Mouse (Mus musculus) thymus, adult 2 months (tissue): ENCODE results near the gene Rem2.

ENCODE experiments used
- CTCF ChIP-seq: fragments of 200-500 bp; IDR thresholded peaks from 2 replicates; pipeline ENCODE4 v1.5.1; 2012; ENCODE audit warnings: mild to moderate bottlenecking, control low read depth, low read length, moderate library complexity, borderline replicate concordance; ENCODE audit not compliant: control insufficient read depth, poor library complexity, insufficient read depth; ENCODE audit errors: extremely low read depth
- POLR2A ChIP-seq: fragments of 200-500 bp; IDR thresholded peaks from 2 replicates; pipeline ENCODE4 v1.6.1; 2012; ENCODE audit warnings: mild to moderate bottlenecking, low read length, control low read depth, moderate library complexity; ENCODE audit not compliant: control insufficient read depth, poor library complexity, insufficient read depth; ENCODE audit errors: extremely low read depth

DNA sequence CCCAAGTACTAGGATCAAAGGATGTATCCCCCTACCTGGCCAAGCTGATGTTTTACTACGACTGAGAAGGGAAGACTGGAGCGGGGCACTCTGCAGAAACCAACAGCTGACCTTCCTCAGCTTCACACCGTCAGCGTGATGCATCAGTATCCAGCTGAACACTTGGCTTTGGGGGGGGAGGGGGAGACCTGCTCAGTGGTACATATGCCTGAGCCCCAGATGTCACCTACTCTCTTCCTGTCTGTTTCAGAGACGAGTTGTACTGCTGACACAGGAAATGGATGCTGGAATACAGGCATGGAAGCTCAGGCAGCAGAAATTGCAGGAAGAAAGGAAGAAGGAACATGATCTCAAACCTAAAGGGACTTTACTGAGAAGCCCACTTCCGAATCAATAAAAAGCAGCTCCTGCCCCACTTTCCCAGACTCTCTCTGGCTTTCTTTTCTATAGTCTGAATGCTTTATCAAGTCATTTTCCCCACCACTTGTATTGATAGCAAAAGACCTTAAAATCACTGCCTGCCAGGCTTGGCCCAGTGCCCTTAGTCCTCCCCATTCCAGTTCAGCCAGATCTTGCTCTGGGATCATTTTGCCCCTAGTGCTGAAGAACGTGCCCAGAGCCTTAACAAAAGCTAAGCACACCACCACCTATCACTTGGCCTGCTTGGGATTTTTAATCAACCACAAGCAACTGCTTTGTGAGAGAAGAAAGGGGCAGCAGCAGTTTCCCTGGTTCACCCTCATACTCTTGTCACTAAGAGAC lies 46.4 kb upstream of the Rem2 start:
- TF ChIP-seq POLR2A (no peak), CTCF (no peak)
